22 mouse cellular contexts compared by ENCODE assay signal in the genomic region with DNA sequence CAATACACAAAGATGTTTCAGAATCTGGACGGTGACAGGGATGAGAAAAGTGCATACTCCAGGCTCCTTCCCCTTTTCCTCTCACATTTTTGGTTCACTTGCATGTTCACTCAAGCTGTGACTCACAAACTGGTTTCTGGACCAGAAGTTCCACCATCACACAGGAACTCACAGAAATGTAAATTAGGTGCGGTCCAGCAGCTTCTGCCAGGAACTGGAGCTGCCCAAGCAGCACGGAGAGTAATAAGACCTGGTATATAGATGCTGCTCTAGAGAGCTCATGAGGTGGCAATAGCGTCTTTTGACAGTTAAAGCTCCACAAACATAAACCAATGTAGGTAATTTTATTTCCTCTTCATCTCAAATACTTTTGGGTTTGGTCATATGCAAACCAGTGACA. TPM values are rescaled to one million over a fixed set of nuclear protein-coding genes. Genes with fewer than 3 reads are reported as not detected.
A peak's percentile ranks its signal among the peaks of the same experiment; 100 is the strongest.
DNase-seq lines count a peak whose midpoint lies in the region; ATAC-seq and TF ChIP-seq lines count a peak whose summit lies in the region.
"Had no signal": no experiment of that assay in that cellular context is flagged by ENCODE, and none has a peak within 500 bp of the region (broad histone marks: within the 10 kb centered on the region; RNA-seq: fewer than 3 reads in every experiment).

No protein-coding gene starts in this region.

- in situ Hi-C loops in Patski (cut with MboI; ENCODE audit: low pct_unique_long_range_greater_than_20kb), result no loop called here

- peak overlapping the region; percentile 23; the same call in 1 of the 2 replicates for H3K27ac ChIP-seq in spleen, adult 2 months (ENCODE audit: insufficient read depth, low read length)
- H3K27ac ChIP-seq: embryonic facial prominence, embryonic 12.5 days; forebrain, embryonic 12.5 days; gastrocnemius, adult 2 months; heart, embryonic 13.5 days; hindbrain, embryonic 15.5 days had no signal

- CTCF ChIA-PET in Patski (lab: Charles Lee), result interaction anchor here (1.1 to 1.6 kb wide), 2 partner anchors 11 to 21 kb away, joined by 3 read pairs; no protein-coding TSS in a partner anchor

- H3K36me3 ChIP-seq in spleen, adult 2 months (ENCODE audit: control insufficient read depth, insufficient read depth, low read length), result peaks cover 1% of the 10 kb centered on the region; the same call in 1 of the 2 replicates
- H3K36me3 ChIP-seq: embryonic facial prominence, embryonic 12.5 days; forebrain, embryonic 12.5 days; hindbrain, embryonic 15.5 days had no signal

- ATAC-seq in frontal cortex, adult (ENCODE audit: low TSS enrichment), result peak; percentile 77; the same call in 1 of the 2 replicates
- ATAC-seq in Patski, result peak; percentile 98
- ATAC-seq: forebrain, embryonic 16.5 days had no signal

- H3K4me1 ChIP-seq in spleen, adult 2 months (ENCODE audit: control insufficient read depth, insufficient read depth, insufficient read length), result peaks cover 8% of the 10 kb centered on the region; the same call in 1 of the 2 replicates
- H3K4me1 ChIP-seq: embryonic facial prominence, embryonic 12.5 days; forebrain, embryonic 12.5 days; hindbrain, embryonic 15.5 days had no signal

- H3K4me3 ChIP-seq in spleen, adult 2 months (ENCODE audit: extremely low read depth, insufficient read depth, insufficient read length), result no peak overlapping the region; the same call in 1 of the 2 replicates
- H3K4me3 ChIP-seq: embryonic facial prominence, embryonic 12.5 days; forebrain, embryonic 12.5 days; gastrocnemius, adult 2 months; heart, embryonic 13.5 days; hindbrain, embryonic 15.5 days had no signal

- no peak for TF ChIP-seq CTCF in Patski (IDR thresholded peaks at IDR 0.05)
- no peak for TF ChIP-seq CTCF in spleen, adult 2 months (IDR thresholded peaks at IDR 0.05; ENCODE audit: extremely low read depth, insufficient read depth, insufficient read length, insufficient replicate concordance)

- no peak for TF ChIP-seq POLR2A in spleen, adult 2 months (IDR thresholded peaks at IDR 0.05; ENCODE audit: low read depth, low read length)

- 41% methylated on average over 4 of the region's 4 CpGs for WGBS in spleen, adult 2 months

- H3K27me3 ChIP-seq in Patski, result no peaks in the 10 kb centered on the region
- no peaks in the 10 kb centered on the region for H3K27me3 ChIP-seq in spleen, adult 2 months (ENCODE audit: control insufficient read depth, insufficient read depth, low read length)
- H3K27me3 ChIP-seq: embryonic facial prominence, embryonic 12.5 days; forebrain, embryonic 12.5 days; heart, embryonic 13.5 days; hindbrain, embryonic 15.5 days had no signal

- POLR2A ChIA-PET in Patski (lab: Charles Lee), result no interaction called here

- DNase-seq in frontal cortex, postnatal 14 days (ENCODE audit: low spot score in 2 of 2), result no peak
- DNase-seq in 416B (ENCODE audit: low read depth) (peak; percentile 26), Patski (ENCODE audit: low read depth, low spot score) (peak; percentile 31)
- peak; percentile 55 to 63 for DNase-seq in spleen, adult 2 months (ENCODE audit: low read depth in 1 of 2, low spot score in 2 of 2)
- DNase-seq in left cerebral cortex, adult 18-20 months (ENCODE audit: low spot score in 2 of 2), result no peak
- DNase-seq in kidney, adult 11 months, result no peak
- DNase-seq in embryo, embryonic 10.5 days (ENCODE audit: low spot score), result no peak
- DNase-seq: adrenal gland, adult 2 months; adrenal gland, postnatal 25 days; cerebellum, adult 2 months; cerebellum, postnatal 10 days; embryo, embryonic 11 days; gastrocnemius, adult 2 months; gastrocnemius, postnatal 36 days; heart, adult 11 months; heart, postnatal 36 days had no signal

RNA-seq across cellular contexts. Expression of a gene that starts 36.9 kb away (rescaled TPM):
- polyA plus RNA-seq in Patski (2021), result 41.4 TPM
- 5.4 and 6.5 TPM in 2 replicates for polyA plus RNA-seq in spleen, adult 2 months (2012; rRNA removed)
- 10 to 100 TPM; 36.3 to 38.9 TPM for total RNA-seq in left cerebral cortex, adult 18-20 months (2021)

RNA-seq across cellular contexts. Expression of a gene that starts 37.1 kb away (rescaled TPM):
- 9.3 TPM for polyA plus RNA-seq in Patski (2021)
- polyA plus RNA-seq in spleen, adult 2 months (2012; rRNA removed), result 3.4 and 4.4 TPM in 2 replicates
- 10 to 100 TPM; 11.8 to 13.1 TPM for total RNA-seq in left cerebral cortex, adult 18-20 months (2021)

Comparison
In these comparisons a context has a peak if more than half of its experiments do, and no peak if none do; other contexts are left out.
1. DNase-seq: peak in 416B (single experiment), Patski (single experiment) and spleen, adult 2 months (2 of 2); none in frontal cortex, postnatal 14 days (0 of 2), left cerebral cortex, adult 18-20 months (0 of 2), kidney, adult 11 months (single experiment) and embryo, embryonic 10.5 days (single experiment).